Mouse (Mus musculus): Measurements from ENCODE around the gene Tmx4.

GRCm38 (mm10) chr2:134544321-134545065 lies 99.5 kb downstream of the Tmx4 start:
- TF ChIP-seq CTCF (IDR thresholded peaks at IDR 0.05; ENCODE audit: extremely low read depth, insufficient read depth, low read length) (no peak), POLR2A (IDR thresholded peaks at IDR 0.05; ENCODE audit: extremely low read depth, insufficient read depth, low read length) (no peak)

Measured in cortical plate, adult 2 months (tissue).